Mouse (Mus musculus): ENCODE results near the gene Smpd3.
"Not testable (repeated sequence)": the region's sequence is repeated elsewhere in the genome, so short reads cannot be mapped to it uniquely, and the experiment has no call there.

Smpd3 gene

GRCm38 (mm10) chr8:106320002-106320401 lies 17.8 kb downstream of the Smpd3 start:
- DNase-seq = no peak

GRCm38 (mm10) chr8:106317091-106317490 lies 20.7 kb downstream of the Smpd3 start:
- no peak for DNase-seq

GRCm38 (mm10) chr8:106316506-106316905 lies 21.3 kb downstream of the Smpd3 start:
- no peak for DNase-seq

GRCm38 (mm10) chr8:106315402-106316187 lies 22.2 kb downstream of the Smpd3 start:
- DNase-seq = no peak

GRCm38 (mm10) chr8:106313799-106314198 lies 24.0 kb downstream of the Smpd3 start:
- DNase-seq = no peak

GRCm38 (mm10) chr8:106313120-106313737 lies 24.6 kb downstream of the Smpd3 start:
- DNase-seq = no peak

- no peak for DNase-seq
Measured at GRCm38 (mm10) chr8:106311967-106312366, 25.8 kb downstream of the Smpd3 start.

GRCm38 (mm10) chr8:106310026-106310652 lies 27.6 kb downstream of the Smpd3 start:
- no peak for DNase-seq

- not testable (repeated sequence) for DNase-seq
Measured at GRCm38 (mm10) chr8:106308082-106308786, 29.6 kb downstream of the Smpd3 start.

GRCm38 (mm10) chr8:106307586-106307985 lies 30.2 kb downstream of the Smpd3 start:
- no peak for DNase-seq

GRCm38 (mm10) chr8:106306711-106307248 lies 31.0 kb downstream of the Smpd3 start:
- not testable (repeated sequence) for DNase-seq

- no peak for DNase-seq
Measured at GRCm38 (mm10) chr8:106306076-106306475, 31.7 kb downstream of the Smpd3 start.

GRCm38 (mm10) chr8:106305301-106305700 lies 32.5 kb downstream of the Smpd3 start:
- no peak for DNase-seq

- DNase-seq = no peak
Measured at GRCm38 (mm10) chr8:106304321-106304720, 33.5 kb downstream of the Smpd3 start.

- DNase-seq = no peak
Measured at GRCm38 (mm10) chr8:106300739-106301715, 36.8 kb downstream of the Smpd3 start.

- no peak for DNase-seq
Measured at GRCm38 (mm10) chr8:106299686-106300085, 38.1 kb downstream of the Smpd3 start.

- DNase-seq = no peak
Measured at GRCm38 (mm10) chr8:106298846-106299245, 38.9 kb downstream of the Smpd3 start.

- DNase-seq = no peak
Measured at GRCm38 (mm10) chr8:106298261-106298660, 39.5 kb downstream of the Smpd3 start.

GRCm38 (mm10) chr8:106292484-106293396 lies 45.0 kb downstream of the Smpd3 start:
- no peak for DNase-seq

GRCm38 (mm10) chr8:106289464-106289863 lies 48.3 kb downstream of the Smpd3 start:
- no peak for DNase-seq

- DNase-seq = no peak
Measured at GRCm38 (mm10) chr8:106288732-106289131, 49.1 kb downstream of the Smpd3 start.
